Mouse (Mus musculus) limb, embryonic 12.5 days (tissue): ENCODE data around the gene Gm29582. TPM values are rescaled to one million over a fixed set of nuclear protein-coding genes. Genes with fewer than 3 reads are reported as not detected.
"Not testable (repeated sequence)": the region's sequence is repeated elsewhere in the genome, so short reads cannot be mapped to it uniquely, and the experiment has no call there.

Experiments
- ATAC-seq: fragments of 200-750 bp; cut with Nextera tagmentation; 2 replicates; pipeline ENCODE4 v1.8.0; 2017; ENCODE audit warnings: low read depth, moderate TSS enrichment; ENCODE audit not compliant: insufficient number of reproducible peaks, insufficient read depth, low FRiP score, low TSS enrichment
- H3K27ac ChIP-seq: fragments of 300-500 bp; sonication (generic); 2 replicates; pipeline ENCODE4 v1.5.1; 2016; ENCODE audit warnings: mild to moderate bottlenecking, moderate library complexity
- H3K27me3 ChIP-seq: fragments of 300-500 bp; sonication (generic); 2 replicates; pipeline ENCODE4 v1.6.1; 2016; ENCODE audit warnings: mild to moderate bottlenecking, moderate library complexity
- H3K36me3 ChIP-seq: fragments of 300-500 bp; sonication (generic); 2 replicates; pipeline ENCODE4 v1.6.1; 2016; ENCODE audit warnings: mild to moderate bottlenecking, moderate library complexity
- H3K4me1 ChIP-seq: fragments of 300-500 bp; sonication (generic); replicated peaks from 2 replicates; pipeline ENCODE4 v1.6.1; 2016
- H3K4me2 ChIP-seq: fragments of 300-500 bp; sonication (generic); 2 replicates; pipeline ENCODE4 v1.6.1; 2016; ENCODE audit warnings: mild to moderate bottlenecking, moderate library complexity
- H3K4me3 ChIP-seq: fragments of 300-500 bp; sonication (generic); replicated peaks from 2 replicates; pipeline ENCODE4 v1.5.1; 2016; ENCODE audit warnings: mild to moderate bottlenecking
- H3K9ac ChIP-seq: fragments of 300-500 bp; sonication (generic); replicated peaks from 2 replicates; pipeline ENCODE4 v1.6.1; 2016; ENCODE audit warnings: mild to moderate bottlenecking, moderate library complexity
- H3K9me3 ChIP-seq: fragments of 300-500 bp; sonication (generic); 2 replicates; pipeline ENCODE4 v1.6.1; 2016; ENCODE audit warnings: mild to moderate bottlenecking, moderate library complexity
- WGBS: fragments of 180-500 bp; shearing (Covaris S2); methylation state at CpG from one replicate; pipeline ENCODE4 v1.1.7; 2016; 5-methylcytosine and 5-hydroxymethylcytosine counted together
- polyA plus RNA-seq: library from polyadenylated mRNA; unstranded; fragments of >200 nt; fragmentation: Nextera tagmentation; extraction: Ambion mirVana; gene quantifications from 2 replicates; pipeline ENCODE4 v1.2.1, GENCODE M21; 2016

Gm29582 gene
- polyA plus RNA-seq = not detected in 2 replicates

DNA sequence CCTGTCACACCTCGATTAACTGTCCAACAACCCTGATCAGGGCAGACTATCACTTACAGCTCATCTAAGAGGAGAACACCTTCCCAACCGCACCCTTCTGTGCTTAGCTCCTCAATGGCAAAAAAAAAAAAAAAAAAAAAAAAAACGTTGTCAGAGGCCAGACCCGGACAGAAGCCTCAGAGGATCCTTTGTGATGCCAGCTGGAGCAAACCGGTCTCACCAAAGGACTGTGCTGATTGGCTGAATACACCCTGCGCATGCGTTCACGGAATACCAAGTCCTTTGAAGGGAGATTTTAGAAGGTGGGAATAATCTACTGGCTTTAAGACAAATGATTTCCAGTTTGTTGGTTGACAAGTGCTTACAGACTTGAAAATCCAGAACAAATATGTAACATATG, at the start of gene Gm29582:
Gene Gm29582, minus strand, starts transcription at position 101 of the 400 bp plus-strand sequence.
- H3K4me3 ChIP-seq, H3K4me1 ChIP-seq, H3K4me2 ChIP-seq, ATAC-seq, H3K27me3 ChIP-seq, H3K9ac ChIP-seq, H3K27ac ChIP-seq, H3K36me3 ChIP-seq, H3K9me3 ChIP-seq: not testable (repeated sequence)
- no CpG with 5 or more reads among the region's 8 CpGs for WGBS
